Mouse (Mus musculus): ENCODE measurements at regions not wholly inside any gene's neighbourhood (a gene's known extent, or its start where the extent isn't known, plus 50 kb on each side); places are given as distances from the start of the nearest gene placed in this dataset.
A peak's percentile ranks its signal among the peaks of the same experiment; 100 is the strongest.

DNA sequence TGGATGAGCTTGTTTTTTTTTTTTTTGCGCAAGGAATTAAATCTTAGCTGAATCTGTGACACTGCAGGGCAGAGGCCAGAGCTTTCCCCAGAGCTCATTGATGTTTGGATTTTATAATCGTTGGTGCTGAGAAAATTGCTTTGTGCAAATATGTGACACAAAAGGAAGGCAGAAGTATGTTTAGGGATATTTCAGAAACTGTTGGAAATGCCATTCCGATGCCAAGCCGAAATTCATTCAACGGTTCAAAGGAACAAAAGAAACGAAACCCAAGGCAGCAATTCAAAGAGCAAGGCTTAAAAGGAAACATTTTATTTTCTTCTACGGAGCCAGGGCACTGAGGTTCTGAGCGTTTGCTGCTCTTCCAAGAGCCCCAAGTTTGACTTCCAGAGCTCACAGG is 302.2 kb downstream of the 1500009L16Rik start:
- no peak for DNase-seq (ENCODE audit: low spot score in 2 of 2)

- DNase-seq (ENCODE audit: low spot score in 2 of 2), result peak in 1 of 2 experiments; percentile 21
These were observed 304.1 kb downstream of the 1500009L16Rik start for GRCm38 (mm10) chr10:84026798-84027197.

DNA sequence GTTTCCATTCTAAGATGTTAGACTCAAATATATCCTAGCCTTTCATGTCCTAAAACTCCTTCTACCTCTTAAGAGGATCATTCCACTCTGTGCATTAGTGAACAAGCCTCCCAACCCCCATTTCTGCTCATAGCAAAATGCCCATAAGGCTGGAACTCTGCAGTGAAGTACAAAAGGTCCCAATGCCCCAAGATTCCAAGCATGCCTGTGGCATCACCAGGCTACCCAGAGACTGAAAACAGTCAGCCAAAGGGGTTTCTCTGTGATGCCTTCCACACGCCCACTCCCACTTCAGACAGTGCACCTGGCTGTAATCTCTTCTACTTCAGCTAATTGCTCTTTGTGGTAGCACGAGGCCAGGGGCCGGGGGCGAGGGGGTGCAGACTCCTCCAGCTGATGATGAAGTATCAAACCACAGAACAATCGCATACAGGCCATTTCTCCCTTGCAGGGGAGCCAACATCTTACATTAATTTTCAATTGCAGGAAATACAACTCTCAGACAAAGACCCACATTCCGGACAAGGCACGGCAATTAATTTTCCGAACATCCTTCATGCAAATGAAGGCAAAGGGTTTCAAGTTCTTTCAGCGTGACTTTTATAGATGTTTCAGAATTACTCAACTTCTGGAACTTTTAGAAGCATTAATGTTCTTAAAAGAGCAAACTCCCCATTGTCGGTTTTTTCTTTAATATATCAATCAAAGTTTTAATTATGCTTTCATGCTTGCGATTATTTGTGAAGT is 313.6 kb downstream of the 1500009L16Rik start:
- no peak for DNase-seq (ENCODE audit: low spot score in 2 of 2)

- DNase-seq (ENCODE audit: low spot score in 2 of 2), result no peak
These were observed 326.0 kb downstream of the 1500009L16Rik start for GRCm38 (mm10) chr10:84048706-84049105.

- no peak for DNase-seq (ENCODE audit: low spot score in 2 of 2)
These were observed 330.0 kb downstream of the 1500009L16Rik start for GRCm38 (mm10) chr10:84052696-84053095.

GRCm38 (mm10) chr10:84054551-84055336 is 332.1 kb downstream of the 1500009L16Rik start:
- DNase-seq (ENCODE audit: low spot score in 2 of 2), result peak; percentile 39 to 57

- no peak for DNase-seq (ENCODE audit: low spot score in 2 of 2)
These were observed 332.9 kb downstream of the 1500009L16Rik start for GRCm38 (mm10) chr10:84055402-84056167.

GRCm38 (mm10) chr10:84056323-84057169 is 333.9 kb downstream of the 1500009L16Rik start:
- no peak for DNase-seq (ENCODE audit: low spot score in 2 of 2)

DNA sequence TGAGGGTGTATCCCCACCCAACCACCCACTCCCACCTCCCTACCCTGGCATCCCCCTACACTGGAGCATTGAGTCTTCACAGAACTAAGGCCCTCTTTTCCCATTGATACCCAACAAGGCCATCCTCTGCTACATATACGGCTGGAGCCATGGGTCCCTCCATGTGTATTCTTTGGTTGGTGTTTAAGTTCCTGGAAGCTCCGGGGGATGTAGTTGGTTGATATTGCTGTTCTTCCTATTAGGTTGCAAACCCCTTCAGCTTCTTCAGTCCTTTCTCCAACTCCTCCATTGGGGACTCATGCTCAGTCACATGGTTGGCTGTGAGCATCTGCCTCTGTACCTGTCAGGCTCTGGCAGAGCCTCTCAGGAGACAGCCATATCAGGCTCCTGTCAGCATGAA is 335.6 kb downstream of the 1500009L16Rik start:
- no peak for DNase-seq (ENCODE audit: low spot score in 2 of 2)

- no peak for DNase-seq (ENCODE audit: low spot score in 2 of 2)
These were observed 337.2 kb downstream of the 1500009L16Rik start for GRCm38 (mm10) chr10:84059646-84060491.

GRCm38 (mm10) chr10:84060492-84061218 is 338.0 kb downstream of the 1500009L16Rik start:
- DNase-seq (ENCODE audit: low spot score in 2 of 2), result peak; percentile 75 to 80

DNA sequence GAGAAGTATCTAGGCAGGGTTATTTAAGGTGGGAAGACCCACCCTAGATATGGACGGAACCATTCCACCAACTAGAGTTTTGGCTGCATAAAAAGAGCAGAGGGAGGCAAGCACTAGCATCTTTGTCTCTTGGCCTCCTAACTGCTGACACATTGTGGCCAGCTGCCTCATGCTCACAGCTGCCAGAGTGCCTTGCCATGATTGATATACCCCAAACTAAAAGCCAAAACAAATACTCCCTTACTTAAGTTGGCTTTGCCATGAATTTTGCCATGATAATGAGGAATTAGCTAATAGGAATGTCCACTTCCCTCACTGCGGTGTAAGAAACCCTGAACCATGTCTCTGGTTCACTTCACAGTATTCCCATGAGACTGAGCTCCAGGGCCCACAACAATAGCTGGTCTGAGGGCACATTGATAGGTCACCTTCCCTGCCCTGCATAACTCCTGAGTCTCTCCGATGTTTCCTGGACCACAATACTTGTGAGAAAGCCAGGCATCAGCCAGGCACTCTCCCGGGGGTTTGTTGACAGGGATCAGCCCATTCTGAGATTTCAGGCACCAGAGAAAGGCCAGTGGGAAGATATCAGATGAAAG is 344.5 kb downstream of the 1500009L16Rik start:
- no peak for DNase-seq (ENCODE audit: low spot score in 2 of 2)

GRCm38 (mm10) chr10:84069806-84070205 is 347.1 kb downstream of the 1500009L16Rik start:
- no peak for DNase-seq (ENCODE audit: low spot score in 2 of 2)

- no peak for DNase-seq (ENCODE audit: low spot score in 2 of 2)
These were observed 350.3 kb downstream of the 1500009L16Rik start for GRCm38 (mm10) chr10:84072866-84073483.

GRCm38 (mm10) chr10:84075581-84075980 is 352.9 kb downstream of the 1500009L16Rik start:
- DNase-seq (ENCODE audit: low spot score in 2 of 2), result no peak

DNA sequence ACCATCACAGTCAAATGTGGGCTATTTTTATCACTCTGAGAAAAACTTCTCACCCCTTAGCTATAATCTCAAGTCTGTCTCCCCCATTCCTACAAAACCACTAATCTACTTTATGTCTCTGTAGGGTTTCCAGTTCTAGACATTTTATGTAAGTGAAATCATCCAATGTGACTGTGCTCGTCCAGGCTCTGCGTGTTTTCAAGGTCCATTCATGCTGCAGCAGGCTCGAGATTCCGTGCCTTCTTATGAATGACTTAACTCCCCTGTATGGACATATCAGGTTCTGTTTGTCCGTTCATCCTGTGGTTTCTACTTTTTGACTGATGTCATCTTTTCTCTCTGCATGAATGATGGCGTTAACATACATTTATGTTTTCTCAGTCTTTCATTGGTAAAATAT is 357.6 kb downstream of the 1500009L16Rik start:
- no peak for DNase-seq (ENCODE audit: low spot score in 2 of 2)

DNA sequence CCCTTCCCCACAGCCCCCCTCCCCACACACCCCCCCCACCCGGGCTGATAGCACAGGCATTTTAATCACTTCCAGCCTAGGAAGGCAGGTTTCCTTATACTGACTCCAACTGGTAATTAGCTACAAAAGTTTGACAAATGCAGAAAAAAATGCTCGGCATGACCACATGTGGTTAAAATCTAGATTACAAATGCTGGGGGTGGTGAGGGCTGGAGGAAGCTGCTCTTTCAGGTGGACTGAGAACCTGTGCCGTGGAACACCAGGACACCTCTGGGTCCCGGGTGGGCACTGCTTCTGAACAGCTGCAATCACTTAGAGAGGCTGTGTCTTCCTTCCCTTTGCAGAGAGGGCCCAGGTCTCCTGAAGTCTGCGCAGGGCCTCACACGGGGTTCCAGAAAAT is 358.7 kb downstream of the Nuak1 start:
- no peak for DNase-seq (ENCODE audit: low spot score in 2 of 2)

DNA sequence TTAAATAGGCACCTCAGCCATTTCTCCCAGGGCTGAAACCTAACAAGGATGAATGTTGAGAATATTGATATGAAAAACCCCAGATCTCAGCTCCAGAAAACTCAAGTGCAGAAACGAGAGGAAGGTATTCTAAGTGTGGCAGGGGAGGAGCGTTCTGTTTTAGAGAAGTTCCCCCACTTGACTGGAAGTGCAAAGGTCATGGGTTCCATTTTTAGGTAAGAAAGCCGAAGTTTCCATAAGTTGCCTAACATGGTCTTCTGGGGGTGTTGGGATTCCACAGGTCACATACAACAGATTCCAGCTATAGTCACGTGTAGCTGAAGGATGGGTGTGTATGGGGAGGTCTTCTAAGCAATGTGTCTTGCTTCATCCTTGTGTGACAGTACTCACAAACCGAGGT is 352.9 kb downstream of the Nuak1 start:
- no peak for DNase-seq (ENCODE audit: low spot score in 2 of 2)

- DNase-seq (ENCODE audit: low spot score in 2 of 2), result no peak
These were observed 352.5 kb downstream of the Nuak1 start for GRCm38 (mm10) chr10:84087929-84088328.
